ENCODE assay signal across 8 mouse cellular contexts in genomic region chr9:32695492-32696190, GRCm38 (mm10). TPM values are rescaled to one million over a fixed set of nuclear protein-coding genes. Genes with fewer than 3 reads are reported as not detected.
DNase-seq lines count a peak whose midpoint lies in the region; ATAC-seq and TF ChIP-seq lines count a peak whose summit lies in the region.

No protein-coding gene starts in this region.

- peak overlapping the region; percentile 56 for H3K9ac ChIP-seq in forebrain, embryonic 12.5 days
- peak overlapping the region; percentile 73 for H3K9ac ChIP-seq in heart, postnatal 0 days (replicated peaks; ENCODE audit: low read depth, low read length)
- H3K9ac ChIP-seq in liver, embryonic 15.5 days, result peak overlapping the region; percentile 67
- H3K9ac ChIP-seq in neural tube, embryonic 11.5 days (ENCODE audit: low read length), result peak overlapping the region; percentile 40
- H3K9ac ChIP-seq in stomach, embryonic 16.5 days (ENCODE audit: low read length), result peak overlapping the region; percentile 76

- peaks cover 87% of the 10 kb centered on the region for H3K27me3 ChIP-seq in E14TG2a.4 (ENCODE audit: insufficient read depth, low read length)
- H3K27me3 ChIP-seq in forebrain, embryonic 12.5 days, result peaks cover 95% of the 10 kb centered on the region
- no peaks in the 10 kb centered on the region for H3K27me3 ChIP-seq in heart, postnatal 0 days (ENCODE audit: control insufficient read depth, insufficient read depth, low read length)
- H3K27me3 ChIP-seq in liver, embryonic 15.5 days, result peaks cover 44% of the 10 kb centered on the region
- H3K27me3 ChIP-seq in neural tube, embryonic 11.5 days (ENCODE audit: control insufficient read depth, insufficient read depth, low read length), result peaks cover 32% of the 10 kb centered on the region
- no peaks in the 10 kb centered on the region; the same call in 1 of the 2 replicates for H3K27me3 ChIP-seq in stomach, embryonic 16.5 days (ENCODE audit: control insufficient read depth, insufficient read depth, low read length)

- H3K36me3 ChIP-seq in E14TG2a.4 (ENCODE audit: insufficient read depth, low read length), result no peaks in the 10 kb centered on the region
- H3K36me3 ChIP-seq in forebrain, embryonic 12.5 days (replicated peaks), result no peaks in the 10 kb centered on the region
- no peaks in the 10 kb centered on the region for H3K36me3 ChIP-seq in heart, postnatal 0 days (replicated peaks; ENCODE audit: control insufficient read depth, insufficient read depth, low read length)
- no peaks in the 10 kb centered on the region for H3K36me3 ChIP-seq in liver, embryonic 15.5 days (replicated peaks)
- no peaks in the 10 kb centered on the region for H3K36me3 ChIP-seq in neural tube, embryonic 11.5 days (ENCODE audit: control insufficient read depth, insufficient read depth, low read length)
- no peaks in the 10 kb centered on the region for H3K36me3 ChIP-seq in stomach, embryonic 16.5 days (ENCODE audit: control insufficient read depth, insufficient read depth, low read length)

- no peaks in the 10 kb centered on the region for H3K9me3 ChIP-seq in E14TG2a.4 (ENCODE audit: low read length)
- H3K9me3 ChIP-seq in forebrain, embryonic 12.5 days, result no peaks in the 10 kb centered on the region
- no peaks in the 10 kb centered on the region for H3K9me3 ChIP-seq in heart, postnatal 0 days (replicated peaks; ENCODE audit: control insufficient read depth, low read length)
- H3K9me3 ChIP-seq in liver, embryonic 15.5 days (replicated peaks), result no peaks in the 10 kb centered on the region
- no peaks in the 10 kb centered on the region for H3K9me3 ChIP-seq in neural tube, embryonic 11.5 days (ENCODE audit: control insufficient read depth, low read length)
- H3K9me3 ChIP-seq in stomach, embryonic 16.5 days (replicated peaks; ENCODE audit: control insufficient read depth, low read length), result no peaks in the 10 kb centered on the region

- DNase-seq in c-Kit-positive CD71-positive TER-119-positive erythroid progenitor cells, embryonic 14.5 days (ENCODE audit: low spot score), result peak; percentile 84
- DNase-seq in heart, postnatal 0 days (ENCODE audit: low spot score), result peak; percentile 89
- peak; percentile 98 to 99 for DNase-seq in kidney, postnatal 4 days
- DNase-seq in neural tube, embryonic 11.5 days (ENCODE audit: low spot score), result peak; percentile 96

- under 1% methylated on average over 56 of the region's 67 CpGs for WGBS in forebrain, embryonic 12.5 days
- WGBS in heart, postnatal 0 days, result under 1% methylated on average over 61 of the region's 67 CpGs
- under 1% methylated on average over 67 of the region's 67 CpGs for WGBS in liver, embryonic 15.5 days (ENCODE audit: insufficient replicate concordance)
- WGBS in neural tube, embryonic 11.5 days, result under 1% methylated on average over 63 of the region's 67 CpGs
- WGBS in stomach, embryonic 16.5 days, result under 1% methylated on average over 66 of the region's 67 CpGs

- H3K27ac ChIP-seq in forebrain, embryonic 12.5 days, result no peak overlapping the region
- H3K27ac ChIP-seq in heart, postnatal 0 days (ENCODE audit: low read depth), result peak overlapping the region; percentile 91
- peak overlapping the region; percentile 48 for H3K27ac ChIP-seq in liver, embryonic 15.5 days (replicated peaks)
- H3K27ac ChIP-seq in neural tube, embryonic 11.5 days (ENCODE audit: low read depth, low read length), result no peak overlapping the region
- peak overlapping the region; percentile 82 for H3K27ac ChIP-seq in stomach, embryonic 16.5 days (ENCODE audit: low read length)

- H3K4me1 ChIP-seq in E14TG2a.4 (replicated peaks; ENCODE audit: low read depth, low read length), result peaks cover 10% of the 10 kb centered on the region
- H3K4me1 ChIP-seq in forebrain, embryonic 12.5 days, result peaks cover 15% of the 10 kb centered on the region
- H3K4me1 ChIP-seq in heart, postnatal 0 days (ENCODE audit: control insufficient read depth, insufficient read depth), result no peaks in the 10 kb centered on the region; the same call in 1 of the 2 replicates
- peaks cover 22% of the 10 kb centered on the region for H3K4me1 ChIP-seq in liver, embryonic 15.5 days (replicated peaks)
- H3K4me1 ChIP-seq in neural tube, embryonic 11.5 days (ENCODE audit: control insufficient read depth, insufficient read depth, low read length), result no peaks in the 10 kb centered on the region
- H3K4me1 ChIP-seq in stomach, embryonic 16.5 days (ENCODE audit: control insufficient read depth, insufficient read depth, low read length), result peaks cover 15% of the 10 kb centered on the region; the same call in 1 of the 2 replicates

- 0 out of 2 replicates have a peak, but pooled peaks have one; percentile 1 for TF ChIP-seq EP300 in heart, postnatal 0 days (IDR thresholded peaks at IDR 0.05; ENCODE audit: low read depth)

- peak overlapping the region; percentile 73 for H3K4me2 ChIP-seq in forebrain, embryonic 12.5 days
- H3K4me2 ChIP-seq in heart, postnatal 0 days (ENCODE audit: low read depth, low read length), result peak overlapping the region; percentile 69
- H3K4me2 ChIP-seq in liver, embryonic 15.5 days, result peak overlapping the region; percentile 94
- peak overlapping the region; percentile 73 for H3K4me2 ChIP-seq in neural tube, embryonic 11.5 days (ENCODE audit: low read depth)
- H3K4me2 ChIP-seq in stomach, embryonic 16.5 days (ENCODE audit: low read depth, low read length), result peak overlapping the region; percentile 78

- H3K4me3 ChIP-seq in E14TG2a.4 (replicated peaks; ENCODE audit: low read length), result peak overlapping the region; percentile 81
- peak overlapping the region; percentile 54 for H3K4me3 ChIP-seq in forebrain, embryonic 12.5 days (replicated peaks)
- H3K4me3 ChIP-seq in heart, postnatal 0 days (ENCODE audit: low read depth, low read length), result peak overlapping the region; percentile 72
- peak overlapping the region; percentile 71 for H3K4me3 ChIP-seq in liver, embryonic 15.5 days (replicated peaks)
- H3K4me3 ChIP-seq in neural tube, embryonic 11.5 days (ENCODE audit: low read depth, low read length), result peak overlapping the region; percentile 50
- H3K4me3 ChIP-seq in stomach, embryonic 16.5 days (replicated peaks; ENCODE audit: low read length), result peak overlapping the region; percentile 60

- ATAC-seq in forebrain, embryonic 12.5 days (ENCODE audit: low FRiP score), result peak; percentile 98
- ATAC-seq in heart, postnatal 0 days (ENCODE audit: insufficient read depth, low read depth), result peak; percentile 96
- peak; percentile 98 for ATAC-seq in liver, embryonic 15.5 days (ENCODE audit: insufficient read depth)
- peak; percentile 98 for ATAC-seq in neural tube, embryonic 11.5 days (ENCODE audit: insufficient read depth, low FRiP score, low TSS enrichment)
- ATAC-seq in stomach, embryonic 16.5 days (ENCODE audit: insufficient read depth, low FRiP score), result peak; percentile 97

- TF ChIP-seq CTCF in E14TG2a.4 (conservative IDR thresholded peaks at IDR 0.05; ENCODE audit: low read length), result no peak
- no peak; the same call in 1 of the 2 replicates for TF ChIP-seq CTCF in heart, postnatal 0 days (IDR thresholded peaks at IDR 0.05; ENCODE audit: low read depth)

RNA-seq across cellular contexts. Expression of gene Ets1, which starts 59.6 kb away (rescaled TPM):
- polyA plus RNA-seq in forebrain, embryonic 12.5 days (2016; fragmentation: Nextera tagmentation; extraction: Ambion mirVana), result 21.1 and 22.1 TPM in 2 replicates
- total RNA-seq in heart, postnatal 0 days (2014; rRNA removed; ENCODE audit: low replicate concordance), result 55.8 and 72.7 TPM in 2 replicates
- 31.6 and 34.3 TPM in 2 replicates for polyA plus RNA-seq in heart, postnatal 0 days (2015; fragmentation: Nextera tagmentation; extraction: Ambion mirVana)
- 13.6 and 15.4 TPM in 2 replicates for polyA plus RNA-seq in liver, embryonic 15.5 days (2015; fragmentation: Nextera tagmentation; extraction: Ambion mirVana)
- polyA plus RNA-seq in neural tube, embryonic 11.5 days (2014; fragmentation: Nextera tagmentation; extraction: Ambion mirVana), result 33.4 and 34.4 TPM in 2 replicates
- polyA plus RNA-seq in stomach, embryonic 16.5 days (2015; fragmentation: Nextera tagmentation; extraction: Ambion mirVana), result 36.0 and 43.7 TPM in 2 replicates

Comparison
In these comparisons a context has a peak if more than half of its experiments do, and no peak if none do; other contexts are left out.
1. H3K27ac ChIP-seq: peak in heart, postnatal 0 days (single experiment), liver, embryonic 15.5 days (single experiment) and stomach, embryonic 16.5 days (single experiment); none in forebrain, embryonic 12.5 days (single experiment) and neural tube, embryonic 11.5 days (single experiment).
2. Peak in every context shown above with its lines, with median percentiles within 50 percentile points of each other: H3K4me3 ChIP-seq, DNase-seq, ATAC-seq, H3K4me2 ChIP-seq and H3K9ac ChIP-seq.